Mouse (Mus musculus): ENCODE results near the gene Glrx5.

DNA sequence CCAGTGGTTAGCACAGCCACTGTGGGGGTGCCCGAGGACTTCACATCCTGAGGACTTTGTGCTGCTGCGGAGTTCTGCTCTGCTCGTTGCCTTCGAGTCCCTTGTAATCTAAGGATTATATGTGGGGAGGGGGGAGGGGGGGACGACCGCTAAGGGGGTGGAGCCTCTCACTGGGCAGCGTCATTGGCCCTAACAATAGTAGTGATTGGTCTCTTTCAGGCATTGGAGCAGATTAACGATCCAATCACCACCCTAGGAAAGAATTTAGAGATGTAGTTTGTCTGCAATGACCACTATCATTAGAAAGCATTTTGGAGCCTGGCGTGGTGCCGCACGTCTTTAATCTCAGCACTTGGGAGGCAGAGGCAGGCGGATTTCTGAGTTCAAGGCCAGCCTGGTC, 52.8 kb downstream of the Glrx5 start:
- TF ChIP-seq GATA1 (IDR thresholded peaks at IDR 0.05; ENCODE audit: low read length) (no peak), TAL1 (IDR thresholded peaks at IDR 0.05; ENCODE audit: low read length) (no peak)
